Mouse (Mus musculus) lung, postnatal 14 days (tissue): ENCODE measurements around the gene Sertad2.

ENCODE experiments used
- DNase-seq: peaks from one replicate; pipeline ENCODE4 v3.0.0; 2021

Sertad2 gene

DNA sequence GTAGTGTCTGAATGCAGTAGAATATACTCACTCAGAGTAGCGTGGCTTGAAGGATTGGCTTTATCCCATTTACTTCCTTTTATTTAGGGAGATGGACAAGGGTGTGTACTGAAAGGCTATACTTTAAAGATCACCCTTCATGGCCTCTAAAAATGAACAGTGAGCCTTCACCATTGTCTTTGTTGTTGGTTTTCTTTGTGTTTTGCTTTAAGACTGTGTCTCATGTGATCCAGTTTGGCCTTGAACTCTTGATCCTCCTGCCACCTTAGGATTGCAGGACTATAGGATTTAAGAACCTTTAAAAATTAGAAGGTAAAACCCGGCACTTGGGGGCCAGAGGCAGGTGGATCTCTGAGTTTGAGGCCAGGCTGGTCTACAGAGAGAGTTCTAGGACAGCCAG is 6.4 kb downstream of the Sertad2 start:
- DNase-seq, result no peak

DNA sequence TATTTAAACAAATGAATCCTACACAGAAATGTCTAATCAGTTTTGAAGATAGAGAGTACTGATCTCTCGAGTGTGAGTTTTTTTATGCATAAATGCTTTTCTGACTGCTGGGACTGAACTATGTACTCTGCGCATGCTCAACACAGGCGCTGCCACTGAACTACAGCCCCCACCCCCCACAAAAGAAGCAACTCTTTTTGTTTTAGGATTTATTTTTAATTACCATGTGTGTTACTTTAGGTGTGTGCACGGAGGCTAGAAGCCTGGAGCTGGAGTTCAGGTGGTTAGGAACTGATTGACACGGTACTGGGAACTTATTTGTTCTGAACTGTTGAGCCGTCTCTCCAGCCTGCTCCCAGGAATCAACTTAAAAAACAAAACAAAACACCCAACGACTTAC is 7.1 kb downstream of the Sertad2 start:
- no peak for DNase-seq

DNA sequence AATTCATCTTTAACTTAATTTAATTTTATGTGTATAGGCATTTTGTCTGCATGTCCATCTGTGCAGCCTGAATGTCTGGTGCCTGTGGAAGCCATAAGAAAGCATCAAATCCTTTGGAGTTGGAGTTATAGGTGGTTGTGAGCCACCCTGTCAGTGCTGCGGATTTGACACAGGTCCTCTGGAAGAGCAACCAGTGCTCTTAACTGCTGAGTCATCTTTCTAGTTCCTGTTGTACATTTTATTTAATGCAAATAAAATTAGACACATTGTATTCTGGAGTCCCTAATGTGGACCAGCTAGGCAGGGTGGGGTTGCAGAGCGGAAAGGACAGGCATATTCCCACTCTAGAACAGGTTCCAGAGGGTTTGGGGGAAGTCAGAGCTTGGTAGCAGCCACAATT is 9.0 kb downstream of the Sertad2 start:
- no peak for DNase-seq

DNA sequence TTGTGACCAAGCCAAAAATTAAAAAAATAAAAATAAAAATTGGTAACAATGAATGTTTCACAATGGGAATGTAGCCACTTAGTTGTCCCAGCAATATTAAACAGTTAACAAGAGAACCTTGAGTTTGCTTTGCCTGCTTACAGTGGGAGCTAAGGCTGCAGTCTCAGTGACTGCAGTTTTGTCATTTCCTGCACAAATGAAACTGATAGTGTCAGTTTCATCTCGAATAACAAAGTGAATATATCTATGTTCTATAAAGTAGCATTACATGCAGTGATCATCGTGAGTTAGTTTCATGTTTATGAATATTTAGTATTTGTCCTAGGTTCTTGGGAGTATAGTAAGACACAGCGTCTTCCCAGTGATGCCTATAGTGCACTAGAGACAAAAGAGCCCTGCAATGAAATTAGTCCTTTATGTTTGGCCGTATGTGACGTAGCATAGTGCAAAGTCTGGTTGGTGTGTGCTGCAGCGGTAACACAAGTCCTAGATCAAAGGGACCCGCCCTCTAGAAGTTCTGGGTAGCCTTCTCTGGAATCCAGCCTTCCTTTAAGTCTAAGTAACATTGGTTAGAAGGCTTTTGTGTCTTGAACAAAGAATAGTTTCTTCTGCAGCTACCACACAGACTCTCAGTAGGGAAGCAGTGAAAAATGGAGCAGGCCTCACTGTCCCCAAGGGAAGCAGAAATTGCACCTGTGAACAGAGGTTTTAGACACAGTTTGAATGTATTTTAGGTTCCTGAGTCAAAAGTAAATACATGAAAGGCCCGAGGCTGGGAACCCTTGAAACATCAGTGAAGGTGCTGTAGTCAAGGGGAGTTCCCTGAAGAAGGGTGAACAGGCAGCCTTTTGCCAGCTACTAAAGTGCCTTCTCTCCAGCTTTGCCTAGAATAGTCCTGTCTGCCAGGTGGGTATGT is 10.0 kb downstream of the Sertad2 start:
- DNase-seq, result no peak

DNA sequence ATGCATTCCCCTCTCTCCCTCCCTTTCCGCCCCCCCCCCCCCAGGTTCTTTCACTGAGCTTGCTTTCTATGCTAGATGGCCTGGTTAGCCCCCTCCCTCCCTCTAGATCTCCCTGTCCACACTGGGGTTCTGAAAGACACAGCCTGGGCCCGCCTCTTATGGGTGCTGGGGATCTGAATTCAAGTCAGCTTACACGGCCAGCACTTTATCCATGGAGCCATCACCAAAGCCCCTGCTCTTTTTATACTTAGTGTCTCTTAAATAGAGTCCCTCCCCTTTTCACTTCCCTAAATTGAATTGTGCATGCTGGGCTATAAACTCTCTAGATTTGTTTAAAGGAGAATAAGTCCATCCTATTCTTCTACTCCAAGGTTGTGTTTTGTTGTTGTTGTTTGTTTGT is 12.6 kb downstream of the Sertad2 start:
- no peak for DNase-seq

DNA sequence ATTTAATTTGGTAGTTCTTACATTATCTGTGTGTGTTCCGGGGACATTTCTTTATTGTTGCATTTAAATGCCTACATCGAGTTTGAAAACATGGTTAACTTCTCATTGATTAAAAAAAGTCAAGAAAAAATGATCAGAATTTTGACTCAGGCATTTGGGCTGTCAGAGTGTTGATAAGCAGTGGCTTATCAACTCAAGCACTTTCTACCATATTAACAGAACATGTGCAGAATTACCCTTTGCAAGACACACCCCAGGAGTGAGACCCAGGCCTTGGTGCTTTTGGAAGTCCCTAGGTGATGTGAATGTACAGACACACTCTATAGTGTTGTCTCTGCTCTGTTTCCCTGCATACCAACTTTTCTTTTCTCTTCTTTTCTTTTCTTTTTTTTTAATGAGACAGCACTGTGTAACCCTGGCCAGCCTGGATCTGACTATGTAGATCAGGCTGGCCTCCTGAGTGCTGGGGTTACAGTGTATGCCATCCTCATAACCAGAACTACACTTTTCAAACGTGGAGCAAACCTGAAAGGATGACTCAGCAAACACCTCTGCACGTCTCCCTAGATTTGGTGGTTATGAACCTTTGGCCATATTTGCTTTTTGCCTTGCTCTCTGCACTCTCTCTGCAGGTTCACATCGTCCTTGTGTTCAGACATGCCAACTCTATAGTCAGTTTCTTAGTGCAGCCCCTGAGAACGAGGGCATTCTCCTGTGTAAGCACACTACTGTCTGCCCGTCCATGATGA is 13.3 kb downstream of the Sertad2 start:
- no peak for DNase-seq

DNA sequence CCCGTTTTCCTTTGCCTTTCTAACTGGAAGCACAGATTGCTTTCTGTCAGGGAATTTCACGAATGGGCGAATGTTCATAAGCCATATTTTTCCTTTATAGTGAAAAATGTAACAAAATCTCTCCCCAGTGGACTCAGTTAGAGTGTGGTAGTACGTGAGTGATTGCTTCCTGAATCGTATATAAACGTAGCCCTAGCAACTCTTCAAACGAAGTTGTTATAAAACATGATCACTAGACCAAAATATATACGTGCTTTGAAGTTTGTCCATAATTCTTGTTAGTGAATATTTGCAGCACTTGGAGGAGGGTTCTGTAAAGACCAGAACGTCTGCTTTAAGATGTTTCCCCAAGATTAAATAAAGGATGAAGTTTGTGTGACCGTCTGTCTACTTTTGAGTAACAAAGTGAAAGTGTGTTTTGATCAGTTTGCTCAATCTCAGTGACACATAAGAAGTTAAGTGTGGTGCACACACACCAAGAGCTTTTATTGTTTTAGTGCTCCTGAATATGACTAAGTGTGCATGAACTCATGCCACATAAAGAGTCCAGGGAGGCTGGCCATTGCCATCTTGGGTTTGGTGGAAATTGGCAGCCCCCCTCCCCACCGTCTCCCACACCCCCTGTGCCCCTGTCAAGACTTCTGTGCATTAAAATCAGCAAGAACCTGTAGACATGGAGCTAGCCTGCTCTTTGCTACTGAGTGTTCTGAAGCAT is 16.3 kb downstream of the Sertad2 start:
- no peak for DNase-seq

DNA sequence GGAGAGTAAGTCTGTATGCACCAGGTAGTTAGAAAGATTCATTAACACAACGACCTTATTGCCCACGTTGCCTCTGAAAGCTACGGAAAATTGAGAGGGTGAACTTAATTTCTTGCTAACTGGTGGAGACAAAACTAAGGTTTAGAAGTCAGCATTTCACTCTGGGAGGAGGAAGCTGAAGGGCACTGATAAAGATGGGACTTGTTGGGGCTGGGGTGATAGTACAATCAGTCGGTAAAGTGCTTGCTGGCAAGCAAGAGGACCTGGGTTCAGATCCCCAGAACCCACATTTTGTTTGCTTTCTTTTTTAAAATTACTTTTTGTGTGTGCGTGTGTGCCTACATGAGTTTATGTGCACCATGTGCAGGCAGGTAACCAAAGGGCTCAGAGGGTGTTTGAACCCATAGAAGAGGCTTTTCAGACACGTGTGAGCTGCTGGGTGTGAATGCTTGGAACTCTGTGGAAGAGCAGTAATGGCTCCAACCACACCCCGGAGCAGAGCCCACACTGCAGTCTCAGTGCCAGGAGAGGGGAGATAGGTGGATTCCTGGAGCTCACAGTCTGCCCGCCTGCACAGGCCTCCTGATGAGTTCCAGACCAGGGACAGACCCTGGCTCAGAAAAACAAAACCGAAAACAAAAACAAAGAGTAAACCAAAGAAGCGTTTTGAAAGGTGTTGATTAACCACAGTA is 17.0 kb downstream of the Sertad2 start:
- no peak for DNase-seq

DNA sequence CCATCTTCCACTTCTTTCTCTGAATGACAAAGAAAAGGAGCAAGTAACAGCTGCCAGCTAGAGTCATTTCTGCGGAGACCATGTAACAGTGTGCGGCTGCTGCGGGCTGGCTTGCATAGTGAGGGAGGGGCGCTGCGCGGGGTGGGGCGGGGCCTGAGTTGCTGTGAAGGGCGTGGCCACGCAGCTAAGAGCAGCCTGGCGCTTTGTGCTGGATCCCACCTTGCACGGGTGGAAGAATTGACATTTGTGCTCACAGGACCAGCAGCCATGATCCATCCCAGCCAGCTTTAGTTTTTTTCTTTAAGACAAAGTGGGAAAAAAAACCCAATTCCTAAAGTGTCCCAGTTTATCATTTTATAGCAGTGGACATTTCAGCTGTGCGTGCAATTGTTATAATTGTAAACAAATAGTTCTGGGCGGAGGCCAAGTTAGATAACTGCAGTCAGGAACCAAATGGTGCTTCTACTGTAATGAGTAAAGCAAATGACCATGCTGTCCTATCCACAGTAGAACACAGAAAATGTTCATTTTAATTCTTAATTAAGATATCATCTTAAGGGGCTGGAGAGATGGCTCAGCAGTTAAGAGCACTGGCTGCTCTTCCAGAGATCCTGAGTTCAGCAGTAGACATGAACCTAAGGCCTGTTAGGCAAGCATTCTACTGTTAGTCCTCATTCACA is 18.4 kb downstream of the Sertad2 start:
- DNase-seq, result peak; percentile 50

DNA sequence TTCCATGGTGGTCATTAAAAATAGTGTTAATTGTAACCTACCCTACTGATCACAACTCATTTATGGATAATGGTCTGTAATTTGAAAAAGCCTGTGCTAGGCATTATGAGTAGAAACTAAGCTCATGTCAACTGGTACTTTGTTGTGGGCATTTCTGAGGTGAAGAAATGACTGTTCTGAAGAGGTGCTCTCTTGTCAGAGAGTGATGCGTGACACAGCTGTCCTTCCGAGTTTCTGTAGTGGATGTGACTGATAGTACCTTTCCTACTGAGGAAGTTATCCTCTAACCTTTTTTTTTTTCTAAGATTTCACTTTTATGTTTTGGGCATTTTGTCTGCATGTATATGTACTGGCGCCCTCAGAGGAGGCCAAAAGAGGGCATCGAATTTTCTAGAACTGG is 22.0 kb downstream of the Sertad2 start:
- no peak for DNase-seq

DNA sequence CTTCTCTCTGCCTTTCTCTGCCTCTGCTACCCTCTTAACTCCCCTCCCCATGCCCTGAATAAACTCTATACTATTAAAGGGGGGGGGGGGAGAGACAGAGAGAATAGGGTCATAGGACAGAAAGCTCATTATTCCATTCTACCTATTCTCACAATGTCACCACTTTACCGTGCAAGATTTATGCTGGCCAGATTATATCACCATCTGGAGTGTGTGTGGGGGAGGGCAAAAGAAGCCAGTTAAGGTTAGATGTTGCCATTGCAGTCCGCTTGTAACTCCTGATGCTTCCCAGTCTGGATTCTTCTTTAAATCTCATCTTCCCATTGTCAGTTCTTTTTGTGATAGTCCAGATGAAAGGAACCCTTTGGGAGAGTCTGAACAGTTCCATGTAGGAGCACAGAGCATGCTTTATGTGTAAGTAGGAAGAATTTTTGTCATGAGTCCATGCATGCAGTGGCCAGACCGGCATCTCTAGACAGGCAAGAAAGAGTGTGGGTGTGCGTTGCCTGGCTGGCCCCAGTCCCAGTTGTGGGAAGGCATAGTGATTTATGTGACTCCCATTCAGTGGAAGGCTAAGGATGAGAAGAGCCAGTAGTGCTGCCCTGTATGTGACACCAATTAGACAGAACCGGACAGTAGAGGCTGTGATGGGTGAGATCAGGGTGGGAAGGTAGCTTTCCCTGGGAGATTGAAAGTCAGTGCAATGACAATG is 28.8 kb downstream of the Sertad2 start:
- no peak for DNase-seq

DNA sequence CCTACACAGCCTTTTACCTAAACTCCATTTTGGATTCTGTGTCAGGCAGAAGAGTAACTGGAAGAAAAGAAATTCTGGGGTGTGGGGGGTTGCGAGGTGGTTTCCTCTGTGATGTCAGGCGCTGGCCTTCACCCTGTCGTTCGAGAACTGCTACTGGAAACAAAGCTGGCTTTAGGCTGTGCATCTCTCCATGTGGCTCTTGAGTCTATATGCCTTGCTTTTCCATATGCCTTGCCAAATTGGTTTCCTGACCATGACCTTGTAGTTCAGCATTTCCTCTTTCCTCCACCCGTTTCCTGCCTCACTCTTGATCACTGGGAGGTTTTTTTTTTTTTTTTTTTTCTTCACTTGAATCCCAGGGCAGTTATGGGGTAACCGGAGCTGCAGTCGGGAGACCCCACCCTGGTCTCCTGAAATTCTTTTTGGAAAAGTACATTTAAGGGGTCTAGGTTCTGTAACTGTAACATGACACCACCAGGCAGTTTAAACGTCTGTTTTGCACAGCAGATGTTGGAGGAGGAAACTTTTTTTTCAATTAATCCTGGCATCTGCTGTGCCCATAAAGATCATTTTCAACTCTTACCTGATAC is 33.1 kb downstream of the Sertad2 start:
- no peak for DNase-seq

DNA sequence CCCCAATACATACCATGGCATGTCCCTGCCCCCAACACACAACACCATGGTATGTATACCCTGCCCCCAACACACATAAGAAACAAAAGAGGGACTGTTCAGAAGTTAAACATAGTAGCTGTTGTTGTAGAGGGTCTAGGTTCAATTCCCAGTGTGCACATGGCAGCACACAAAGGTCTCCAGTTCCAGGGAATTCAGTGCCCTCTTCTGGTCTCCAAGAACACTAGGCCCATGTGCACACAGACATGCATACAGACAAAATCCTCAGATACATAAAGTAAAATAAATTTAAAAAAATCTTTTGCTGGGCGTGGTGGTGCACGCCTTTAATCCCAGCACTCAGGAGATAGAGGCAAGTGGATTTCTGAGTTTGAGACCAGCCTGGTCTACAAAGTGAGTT is 39.7 kb downstream of the Sertad2 start:
- no peak for DNase-seq

DNA sequence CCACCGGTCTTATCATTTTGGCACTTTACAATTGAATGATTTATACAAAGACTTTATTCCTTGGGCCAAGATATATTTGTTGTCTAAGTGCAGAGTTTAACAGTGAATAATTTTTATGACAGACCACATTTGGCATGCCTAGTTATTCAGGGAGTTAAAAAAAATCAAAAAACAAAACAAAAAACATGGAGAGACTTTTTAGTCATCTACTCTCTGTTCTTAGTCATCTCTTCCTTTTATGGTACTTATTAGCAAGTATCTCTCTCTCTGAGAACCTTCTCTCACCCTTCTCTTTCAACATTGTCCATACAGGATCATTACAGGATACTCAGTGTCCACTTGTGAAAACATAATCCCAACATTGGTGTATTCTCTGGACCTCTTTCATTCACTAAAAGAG is 42.2 kb downstream of the Sertad2 start:
- DNase-seq, result no peak

DNA sequence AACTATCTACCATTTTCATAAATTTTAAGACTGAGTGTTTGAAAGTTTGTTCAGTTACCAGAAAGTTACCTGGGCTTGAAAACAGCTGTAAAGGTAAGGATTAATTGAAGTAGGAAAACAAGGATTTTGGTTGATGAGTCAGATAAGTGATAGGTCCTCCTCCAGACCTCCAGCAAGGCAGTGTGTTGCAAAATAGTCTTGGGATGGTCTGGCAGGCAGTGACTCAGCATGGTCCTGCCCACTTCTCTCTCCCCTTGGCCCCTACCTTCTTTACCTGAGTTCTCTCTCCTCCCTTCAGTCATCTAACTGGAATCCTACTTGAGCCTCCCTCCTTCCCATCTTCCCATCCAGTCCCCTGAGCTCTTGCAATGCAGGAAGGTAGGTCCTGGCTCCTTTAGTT is 43.1 kb downstream of the Sertad2 start:
- no peak for DNase-seq

DNA sequence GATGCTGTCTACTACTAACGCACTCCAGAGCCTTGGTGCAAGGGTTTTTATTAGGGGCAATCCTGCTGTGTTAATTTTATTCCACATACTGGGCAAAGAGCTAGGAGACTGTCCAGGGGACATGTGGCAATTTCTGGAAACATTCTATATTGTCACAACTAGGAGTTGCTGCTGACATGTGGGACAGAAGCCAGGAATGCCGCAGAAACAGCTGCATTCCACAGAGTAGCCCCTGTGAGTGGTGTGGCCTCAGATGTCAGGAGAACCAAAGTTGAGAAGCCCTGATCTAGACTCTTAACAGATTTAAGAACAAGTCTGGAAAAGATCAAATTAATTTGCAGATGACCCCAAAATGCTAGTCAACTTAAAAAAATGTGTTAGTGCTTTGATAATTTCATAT is 46.3 kb downstream of the Sertad2 start:
- DNase-seq, result peak; percentile 20

DNA sequence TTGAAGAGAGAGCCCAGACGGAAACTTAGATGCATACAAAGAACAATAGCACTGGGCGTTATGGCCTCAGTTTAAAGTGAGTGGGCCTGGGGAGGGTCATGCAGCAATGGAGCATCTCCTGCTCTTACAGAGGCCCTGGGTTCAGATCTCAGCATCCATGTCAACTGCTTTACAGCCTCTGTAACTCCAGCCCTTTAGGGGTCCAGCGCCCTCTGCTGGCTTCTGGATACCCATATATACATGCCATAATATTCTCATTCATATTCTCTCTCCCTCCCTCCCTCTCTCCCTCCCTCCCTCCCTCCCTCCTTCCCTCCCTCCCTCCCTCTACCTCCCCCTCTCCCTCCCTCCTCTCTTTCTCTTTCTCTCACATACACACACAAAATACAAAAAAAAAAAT is 49.0 kb downstream of the Sertad2 start:
- DNase-seq, result peak; percentile 39

DNA sequence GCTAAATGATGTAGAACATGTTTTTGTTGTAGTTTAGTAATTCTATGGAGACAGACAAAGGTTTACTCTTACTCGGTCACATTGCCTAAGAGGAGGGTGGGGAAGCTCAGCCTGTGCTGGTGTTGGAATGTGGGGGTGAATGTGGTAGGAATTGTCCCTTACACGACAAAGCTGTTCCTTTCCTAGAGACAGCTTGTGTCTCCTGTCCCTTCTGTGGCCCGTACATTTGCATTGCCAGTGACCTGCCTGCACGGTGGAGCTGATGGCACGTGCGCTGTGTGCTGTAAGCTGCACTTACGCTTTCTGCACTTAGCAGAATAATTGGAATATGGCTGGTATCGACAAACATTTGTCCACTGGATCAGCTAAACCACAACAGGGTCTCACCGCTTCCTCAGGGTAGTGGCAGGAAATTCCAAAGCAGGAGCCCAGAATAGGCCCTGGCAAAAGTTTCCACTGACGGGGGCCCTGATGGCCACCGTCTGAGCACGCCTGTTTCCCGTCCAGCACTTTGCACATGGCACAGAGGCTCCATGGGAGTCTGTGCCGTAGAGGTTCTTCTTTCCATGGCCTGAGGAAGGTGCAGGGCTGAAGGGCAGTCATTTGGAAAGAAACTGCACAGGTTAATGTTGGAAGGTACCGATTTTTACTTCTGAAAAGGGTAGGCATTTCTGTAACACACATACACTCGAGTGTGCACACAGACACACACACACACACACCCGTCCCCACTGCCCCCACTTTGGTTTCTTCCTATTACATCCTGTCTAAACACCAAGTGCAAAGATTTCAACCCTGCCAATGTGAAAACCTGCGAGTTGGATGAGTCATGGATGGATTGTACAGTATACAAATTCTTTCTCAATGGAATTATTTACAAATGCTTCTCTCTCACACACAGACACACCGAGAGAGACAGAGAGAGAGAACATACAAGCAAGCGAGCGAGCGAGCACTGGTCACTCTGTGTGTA is 51.5 kb downstream of the Sertad2 start:
- peak; percentile 29 for DNase-seq

DNA sequence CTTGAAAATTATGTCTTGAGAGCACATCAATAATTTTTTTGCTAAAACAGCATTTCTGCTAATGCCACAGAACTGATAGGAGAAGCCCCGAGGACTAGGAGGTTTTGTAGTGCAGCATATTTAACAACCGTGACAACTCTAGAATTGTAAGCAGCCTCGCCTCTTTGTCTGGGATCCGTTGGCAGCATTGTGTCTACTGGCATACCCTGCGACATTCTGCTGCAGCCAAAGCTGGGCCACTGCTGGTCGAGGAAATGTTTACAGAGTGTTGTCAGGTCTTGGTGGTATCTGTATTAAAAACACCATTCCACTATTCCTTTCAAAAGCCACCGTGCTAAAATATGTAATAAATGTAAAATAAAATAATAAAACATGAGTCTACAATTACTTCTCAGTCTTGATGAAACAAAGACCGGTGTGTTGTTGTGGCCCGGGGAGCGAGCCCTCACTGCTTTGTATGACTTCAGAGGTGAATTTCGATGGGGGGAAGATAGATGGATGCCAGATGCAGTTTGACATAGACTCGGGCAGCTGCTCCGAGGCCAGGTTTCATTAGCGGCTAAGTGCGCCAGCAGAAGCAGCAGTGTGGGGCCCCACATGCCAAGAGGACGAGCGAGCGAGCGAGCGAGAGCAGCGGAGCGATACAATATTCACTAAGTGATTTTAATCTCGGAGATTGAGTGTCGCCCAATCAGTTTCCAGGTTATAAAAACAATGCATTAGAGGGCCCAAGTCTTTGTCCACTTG is 60.2 kb downstream of the Sertad2 start:
- DNase-seq, result no peak
